Mouse (Mus musculus): ENCODE data around the gene Tcn2. TPM values are rescaled to one million over a fixed set of nuclear protein-coding genes. Genes with fewer than 3 reads are reported as not detected.
"Not testable (repeated sequence)": the region's sequence is repeated elsewhere in the genome, so short reads cannot be mapped to it uniquely, and the experiment has no call there.

Gene Tcn2
- total RNA-seq (2021) = 125 and 128 TPM in 2 replicates
- long read RNA-seq, transcript Tcn2-203 (10 exons, 1,949 nt) = minor isoform, 23 of 107 reads
- long read RNA-seq, transcript Tcn2-207 (10 exons, 2,027 nt) = major isoform, 27 of 107 reads
- long read RNA-seq, partial matches to known transcripts = 36 of 107 reads
- long read RNA-seq, other reads (novel, unspliced or antisense) = 15 of 107 reads

DNA sequence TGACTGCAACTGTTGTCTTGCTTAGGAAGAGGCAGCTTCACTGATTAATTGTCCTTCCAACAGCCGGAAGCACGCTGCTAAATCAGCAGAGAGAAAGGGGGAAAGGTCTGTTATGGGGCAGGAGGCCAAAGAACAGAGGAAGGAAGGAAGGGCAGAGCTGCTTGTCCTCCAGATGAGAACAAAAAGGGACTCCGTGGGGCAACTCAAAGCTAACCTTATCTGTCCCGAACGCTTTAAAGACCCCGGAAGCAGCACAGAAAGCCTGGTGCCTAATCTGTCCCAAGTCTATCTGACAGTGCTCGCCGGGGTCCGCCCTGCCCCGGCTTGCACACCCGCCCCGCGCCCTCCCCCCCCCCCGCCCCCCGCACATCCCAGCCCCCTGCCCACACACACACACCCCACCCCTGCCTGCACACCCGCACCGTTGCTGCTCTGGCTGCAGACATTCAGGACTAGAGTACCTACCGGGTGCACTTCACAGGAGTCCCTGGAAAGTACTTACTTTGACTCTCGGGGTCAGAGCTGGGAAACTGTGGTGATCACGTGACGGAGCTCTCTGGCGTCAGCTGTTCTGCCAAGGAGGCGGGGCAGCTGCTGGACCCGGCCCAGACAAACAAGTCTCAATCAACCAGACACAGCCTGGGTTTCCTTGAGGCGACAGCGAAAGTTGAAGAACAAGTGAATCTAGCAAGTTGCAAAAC is at the start of gene Tcn2:
TSS of gene Tcn2 (minus strand) at position 649 of the 701 bp plus-strand sequence.
- DNase-seq = peak; percentile 85

DNA sequence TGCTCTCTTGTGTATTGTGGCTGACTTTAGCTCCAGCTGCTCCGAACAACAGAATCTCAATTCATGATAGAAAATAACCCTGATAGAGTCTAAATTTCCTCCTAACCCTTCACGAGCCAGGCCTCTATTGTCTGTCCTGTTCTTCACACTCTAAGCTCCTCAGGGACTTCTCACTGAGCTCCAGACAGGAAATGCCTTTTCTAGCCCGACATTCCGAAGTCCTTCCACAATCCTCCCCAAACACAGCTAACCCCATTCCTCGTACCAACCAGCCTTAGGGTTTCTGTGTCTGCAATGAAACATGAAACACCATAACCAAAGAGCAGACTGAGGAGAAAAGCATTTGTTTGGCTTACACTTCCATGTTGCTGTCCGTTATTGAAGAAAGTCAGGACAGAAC is 49.6 kb upstream of the Tcn2 start:
- DNase-seq = no peak

DNA sequence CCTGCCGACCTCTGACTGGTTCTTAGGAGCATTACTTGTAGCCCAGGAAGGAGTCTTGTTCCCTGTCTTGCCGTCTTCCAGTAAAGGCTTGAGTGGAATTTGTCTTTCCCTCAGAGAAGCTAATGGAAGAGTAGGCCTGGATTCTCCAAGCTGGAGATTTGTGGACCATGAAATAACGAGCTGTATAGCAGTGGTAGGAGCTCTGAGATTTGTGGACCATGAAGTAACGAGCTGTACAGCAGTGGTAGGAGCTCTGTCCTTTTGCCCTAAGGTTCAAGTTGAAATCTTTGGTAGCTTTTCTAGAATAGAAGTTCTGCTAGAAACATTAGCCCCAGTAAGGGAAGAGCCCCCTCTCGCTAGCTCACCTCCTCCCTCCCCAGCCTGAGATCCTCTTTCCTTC is 46.5 kb upstream of the Tcn2 start:
- DNase-seq = no peak

DNA sequence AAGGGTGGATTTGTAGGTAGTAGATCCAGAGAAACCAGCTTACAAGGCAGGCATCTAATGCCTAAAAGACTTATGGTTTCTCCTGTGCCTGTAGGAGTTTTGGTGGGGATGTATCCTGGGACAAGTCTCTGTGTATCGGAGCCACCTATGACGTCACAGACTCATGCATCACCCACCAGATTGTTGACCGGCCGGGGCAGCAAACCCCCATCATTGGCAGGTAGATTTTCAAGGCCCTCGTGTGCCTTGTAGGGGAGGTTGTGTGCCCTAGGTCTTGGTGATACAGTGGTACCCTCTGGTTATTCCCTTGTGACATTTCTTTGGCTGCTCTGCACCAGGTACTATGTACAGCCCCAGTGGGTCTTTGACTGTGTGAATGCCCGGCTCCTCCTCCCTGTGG is 44.7 kb upstream of the Tcn2 start, which contains the start of gene 4930556J24Rik:
TSS of gene 4930556J24Rik (minus strand) at position 101 of the 400 bp plus-strand sequence.
- no peak for DNase-seq

DNA sequence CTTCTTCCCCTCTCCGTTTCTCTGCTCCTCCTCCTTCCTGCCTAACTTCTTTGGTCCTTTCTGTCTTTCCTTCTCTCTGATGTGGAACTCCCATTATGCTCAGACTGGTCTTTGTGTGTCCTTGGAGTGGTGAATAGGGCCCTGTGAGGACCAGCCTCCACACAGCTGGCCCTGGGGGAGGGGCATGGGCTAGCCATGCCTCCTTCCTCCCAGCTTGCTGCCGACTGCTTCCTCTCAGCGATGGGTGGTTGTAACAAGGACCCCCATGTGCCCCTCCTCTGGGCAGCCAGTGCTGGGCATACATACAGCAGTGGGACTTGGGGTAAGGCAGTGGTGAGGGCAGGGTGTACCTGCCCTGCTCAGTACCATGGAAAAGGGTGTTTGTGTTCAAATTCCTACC is 42.4 kb upstream of the Tcn2 start:
- no peak for DNase-seq

DNA sequence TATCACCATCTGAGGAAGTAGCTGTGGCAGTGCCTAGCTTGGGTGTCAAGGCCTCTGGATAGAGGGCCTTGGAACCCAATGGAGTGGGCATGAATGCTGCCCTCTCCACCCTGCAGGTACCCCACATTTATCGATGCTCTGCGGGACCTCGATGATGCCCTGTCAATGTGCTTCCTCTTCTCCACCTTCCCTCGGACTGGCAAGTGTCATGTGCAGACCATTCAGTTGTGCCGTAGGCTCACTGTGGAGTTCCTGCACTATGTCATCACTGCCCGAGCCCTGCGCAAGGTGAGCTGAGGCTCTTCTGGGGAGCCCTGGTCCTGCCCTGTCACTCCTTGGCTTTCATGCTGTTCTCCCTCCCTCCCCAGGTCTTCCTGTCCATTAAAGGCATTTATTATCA is 41.1 kb upstream of the Tcn2 start:
- DNase-seq = no peak

DNA sequence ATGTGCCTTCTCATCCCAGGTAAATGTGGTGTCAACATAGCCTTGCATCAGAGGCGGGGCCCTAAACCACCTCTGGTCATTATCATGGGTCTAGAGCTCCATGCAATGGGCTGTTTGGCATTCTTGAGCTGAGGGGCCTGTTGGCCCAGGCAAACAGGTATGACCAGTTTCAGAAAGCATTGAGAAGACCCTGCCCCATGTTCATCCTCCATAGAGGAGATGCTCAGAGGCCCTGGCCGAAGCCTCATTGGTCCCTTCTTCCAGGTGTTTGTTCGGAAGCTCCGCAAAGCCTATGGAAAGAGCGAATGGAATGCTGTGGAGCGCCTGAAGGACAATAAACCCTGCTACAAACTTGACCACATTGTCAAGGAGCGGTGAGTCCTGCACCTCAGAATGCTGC is 38.4 kb upstream of the Tcn2 start:
- no peak for DNase-seq

DNA sequence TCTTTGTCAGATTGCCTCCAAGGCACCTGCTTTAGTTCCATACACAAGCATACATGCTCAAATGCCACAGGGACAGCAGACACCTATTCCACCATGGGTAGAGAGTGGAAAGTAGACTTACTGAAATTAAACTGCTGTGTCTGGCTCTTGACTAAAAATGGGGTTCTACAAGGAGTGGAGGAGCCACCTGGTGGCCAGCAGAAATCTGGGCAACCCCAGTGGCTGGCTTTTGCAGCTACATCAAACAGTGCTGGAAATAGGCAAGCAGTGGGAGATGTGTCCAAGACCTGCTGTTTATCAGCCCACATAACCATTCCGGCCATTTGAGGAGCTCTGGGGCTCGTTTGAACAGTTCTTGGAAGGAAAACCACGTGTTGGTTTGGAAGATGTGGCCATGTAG is 37.9 kb upstream of the Tcn2 start:
- DNase-seq = no peak

DNA sequence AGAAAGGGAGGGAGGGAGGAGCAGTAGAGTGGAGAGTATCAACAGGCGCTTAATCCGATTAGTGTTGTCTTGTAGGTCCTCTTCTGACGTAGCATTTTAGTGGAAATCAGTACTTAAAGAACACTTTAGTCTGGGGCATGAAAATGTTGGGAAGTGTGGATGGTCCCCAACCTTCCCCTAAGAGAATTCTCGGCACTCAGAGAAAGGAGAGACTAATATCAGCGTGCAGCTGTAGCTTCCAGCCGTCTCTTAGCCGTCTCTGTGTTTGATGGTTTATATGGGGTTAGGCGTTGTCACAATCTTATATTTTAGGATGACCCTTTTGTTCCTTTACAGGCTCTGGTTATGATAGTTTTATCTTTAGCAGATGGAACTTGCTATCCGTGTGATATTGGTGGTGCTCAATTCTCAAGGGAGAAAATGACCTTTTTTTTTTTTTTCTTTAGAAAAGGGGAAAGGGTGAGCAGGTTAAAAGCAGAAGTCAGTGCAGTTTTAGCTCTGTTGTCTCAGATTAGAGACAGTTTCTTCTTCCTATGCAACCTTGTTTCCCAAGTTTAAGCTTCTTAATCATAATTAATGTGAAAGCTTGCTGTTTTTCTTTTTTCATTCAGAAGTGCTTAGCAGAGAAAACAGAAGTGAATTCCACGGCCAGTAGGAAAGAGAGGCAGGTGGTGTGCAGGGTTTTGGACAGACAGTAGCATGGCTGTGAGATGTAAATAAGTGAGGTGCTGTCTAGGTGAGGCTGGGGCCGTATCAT is 32.6 kb upstream of the Tcn2 start:
- DNase-seq = no peak

DNA sequence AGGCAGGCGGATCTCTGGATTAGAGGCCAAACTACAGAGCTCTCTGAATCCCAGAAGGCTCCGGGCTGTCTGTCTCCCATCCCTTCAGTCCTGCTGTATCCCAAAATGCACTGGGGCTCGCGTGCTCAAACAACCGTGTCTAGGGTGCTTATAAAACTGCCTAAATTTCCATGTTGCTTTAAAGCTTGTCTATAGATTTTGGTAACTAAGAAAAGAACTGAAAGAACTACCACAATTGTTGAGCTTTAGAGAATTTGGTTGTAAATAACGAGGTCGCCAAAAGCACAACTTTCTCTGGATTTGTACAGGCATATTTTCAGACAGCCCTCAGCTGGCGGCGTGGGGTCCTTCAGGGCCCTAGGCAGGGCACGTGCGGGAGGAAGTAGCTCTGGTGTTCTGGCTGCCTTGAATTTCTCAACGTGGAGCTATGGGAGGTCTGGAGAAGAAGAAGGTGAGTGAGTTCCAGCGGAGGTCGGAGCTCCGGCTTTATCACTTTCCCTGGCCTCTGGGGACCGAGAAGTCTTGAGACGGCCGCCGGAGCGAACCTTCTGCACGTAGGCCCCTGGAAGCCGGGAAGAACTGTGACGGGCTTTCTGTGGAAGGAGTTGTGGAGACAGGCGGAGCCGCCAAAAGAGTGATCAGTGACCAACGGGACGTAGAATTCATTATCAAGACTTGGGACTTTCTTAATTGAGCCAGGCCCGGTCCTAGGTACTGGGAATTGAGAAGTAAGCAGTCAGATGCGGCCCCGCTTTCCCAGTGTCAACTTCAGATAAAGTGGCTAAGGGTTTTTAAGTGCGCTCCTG is 31.9 kb upstream of the Tcn2 start, which contains the start of gene Pes1:
TSS of gene Pes1 (plus strand) at position 366 of the 806 bp plus-strand sequence.
- peak; percentile 77 for DNase-seq

DNA sequence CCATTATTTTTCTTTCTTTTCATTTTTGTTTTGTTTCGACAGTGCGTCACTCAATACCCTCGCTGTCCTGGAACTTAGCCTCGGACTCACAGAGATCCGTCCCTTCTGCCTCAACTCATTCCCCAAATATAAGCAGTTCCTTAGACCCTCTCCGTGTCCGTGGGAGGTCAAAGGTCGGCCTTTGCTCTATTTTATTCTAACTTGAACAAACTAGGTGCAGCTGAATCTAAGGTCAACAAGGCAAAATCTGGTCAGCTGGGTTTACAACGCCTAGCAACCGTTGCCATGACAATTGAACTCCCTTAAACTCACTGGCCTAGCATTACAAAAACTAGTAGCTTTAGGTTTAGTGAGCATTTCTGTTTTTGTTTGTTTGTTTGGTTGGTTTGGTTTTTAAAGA is 31.2 kb upstream of the Tcn2 start:
- DNase-seq = no peak

DNA sequence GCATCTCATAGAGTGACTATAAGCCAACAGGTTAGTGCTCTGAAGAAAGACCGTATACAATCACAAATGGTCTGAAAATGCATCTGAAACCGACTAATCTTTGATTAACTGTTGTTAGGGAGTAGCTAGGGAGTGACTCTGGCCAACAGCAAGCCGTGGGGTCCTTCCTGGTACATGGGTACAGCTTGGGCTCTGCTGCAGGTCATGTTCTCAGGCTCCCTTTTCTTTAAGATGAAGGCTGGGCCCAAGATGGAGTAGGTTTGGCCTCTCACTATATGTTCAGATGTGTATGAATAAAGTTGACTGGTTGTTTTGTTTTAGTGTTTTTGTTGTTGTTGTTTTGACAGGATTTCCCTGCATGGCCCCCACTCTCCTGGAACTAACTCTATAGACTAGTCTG is 29.8 kb upstream of the Tcn2 start:
- DNase-seq = no peak

DNA sequence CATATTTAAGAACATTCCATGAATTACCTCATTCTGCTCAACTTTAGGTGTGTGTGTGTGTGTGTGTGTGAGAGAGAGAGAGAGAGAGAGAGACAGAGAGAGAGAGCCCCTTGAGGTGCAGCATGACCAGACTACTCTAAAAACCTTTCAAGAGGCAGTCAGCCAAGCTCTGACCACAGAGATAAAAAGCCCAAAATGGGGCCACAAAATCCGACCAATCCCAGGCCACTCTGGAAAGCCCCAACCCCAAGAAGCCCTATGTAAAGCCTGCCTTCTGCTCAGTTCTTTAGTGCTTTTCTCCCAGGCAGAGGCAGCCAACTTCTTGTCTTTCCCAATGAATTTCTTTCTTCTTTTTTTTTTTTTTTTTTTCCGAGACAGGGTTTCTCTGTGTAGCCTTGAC is 28.9 kb upstream of the Tcn2 start:
- no peak for DNase-seq

DNA sequence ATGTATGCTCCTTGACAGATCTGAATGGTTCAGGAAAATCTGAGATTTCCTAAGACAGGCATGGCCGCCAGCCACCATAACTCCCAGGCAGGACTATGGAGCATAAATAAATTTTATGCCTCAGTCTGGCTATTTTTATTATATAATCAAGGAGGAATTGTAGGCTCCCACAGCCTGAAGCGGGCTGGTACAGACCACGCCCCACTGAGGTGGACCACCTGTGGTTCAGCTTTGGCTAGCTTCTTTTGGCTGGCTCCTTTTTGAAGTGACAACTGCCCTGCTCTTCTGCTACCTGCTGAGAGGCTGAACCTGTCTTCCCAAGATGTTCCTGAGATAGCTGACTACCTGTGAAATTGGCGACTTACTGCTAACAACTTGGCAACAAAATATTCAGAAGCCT is 23.4 kb upstream of the Tcn2 start:
- not testable (repeated sequence) for DNase-seq

DNA sequence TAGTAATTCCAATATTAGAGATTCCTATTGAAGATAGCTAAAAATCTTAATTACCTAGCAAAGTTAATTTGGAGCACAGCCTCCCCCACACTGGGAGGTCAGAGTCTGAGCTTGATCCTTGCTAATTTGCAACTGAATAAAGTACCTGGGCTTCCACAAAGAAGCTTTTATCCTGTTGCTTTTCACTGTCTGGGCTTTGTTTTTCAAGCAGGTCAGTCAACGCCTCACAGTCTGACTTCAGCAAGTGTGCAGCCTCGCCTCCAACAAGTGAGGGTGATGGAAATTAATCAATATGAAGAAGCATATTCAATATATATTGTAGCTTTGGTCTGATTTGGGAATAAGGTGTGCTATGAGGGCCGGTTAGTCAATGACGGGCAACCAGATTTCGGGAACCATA is 22.9 kb upstream of the Tcn2 start:
- not testable (repeated sequence) for DNase-seq

DNA sequence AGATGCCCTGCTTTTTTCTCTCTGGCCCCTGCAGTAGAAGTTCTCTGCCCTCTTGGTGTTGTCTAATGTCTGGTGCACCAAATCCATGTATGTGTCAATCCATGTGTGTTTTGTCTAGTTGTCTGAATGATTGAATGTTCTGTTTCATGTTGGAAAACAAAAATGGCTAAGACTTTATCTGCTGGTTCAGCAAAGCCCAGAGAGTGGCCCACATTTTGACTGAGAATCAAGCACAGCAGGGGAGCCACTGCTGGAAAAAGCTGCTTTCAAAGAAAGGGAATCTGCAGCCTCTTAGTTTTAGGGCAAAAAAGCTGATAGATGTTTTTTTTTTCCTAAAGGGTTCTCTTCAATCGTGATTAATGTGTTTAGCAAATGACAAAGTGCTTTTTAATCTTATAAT is 14.4 kb upstream of the Tcn2 start:
- no peak for DNase-seq

DNA sequence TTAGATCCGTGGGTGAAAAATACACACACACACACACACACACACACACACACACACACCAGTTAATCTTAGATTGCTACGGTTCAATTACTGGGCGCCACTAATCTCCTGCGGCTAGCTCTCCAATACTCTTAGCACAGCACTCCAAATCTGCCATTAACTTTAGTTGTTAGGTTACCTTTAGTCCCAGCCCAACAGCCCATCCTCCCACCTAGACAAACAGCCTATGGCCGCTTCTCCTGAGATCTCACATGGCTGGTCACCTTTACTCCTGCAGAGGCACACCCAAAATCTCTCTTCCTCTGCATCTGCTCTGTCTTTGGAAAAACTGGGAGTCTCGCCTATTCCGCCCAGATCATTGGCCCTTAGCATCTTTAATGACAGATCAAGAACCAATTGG is 9.4 kb upstream of the Tcn2 start:
- DNase-seq = no peak

DNA sequence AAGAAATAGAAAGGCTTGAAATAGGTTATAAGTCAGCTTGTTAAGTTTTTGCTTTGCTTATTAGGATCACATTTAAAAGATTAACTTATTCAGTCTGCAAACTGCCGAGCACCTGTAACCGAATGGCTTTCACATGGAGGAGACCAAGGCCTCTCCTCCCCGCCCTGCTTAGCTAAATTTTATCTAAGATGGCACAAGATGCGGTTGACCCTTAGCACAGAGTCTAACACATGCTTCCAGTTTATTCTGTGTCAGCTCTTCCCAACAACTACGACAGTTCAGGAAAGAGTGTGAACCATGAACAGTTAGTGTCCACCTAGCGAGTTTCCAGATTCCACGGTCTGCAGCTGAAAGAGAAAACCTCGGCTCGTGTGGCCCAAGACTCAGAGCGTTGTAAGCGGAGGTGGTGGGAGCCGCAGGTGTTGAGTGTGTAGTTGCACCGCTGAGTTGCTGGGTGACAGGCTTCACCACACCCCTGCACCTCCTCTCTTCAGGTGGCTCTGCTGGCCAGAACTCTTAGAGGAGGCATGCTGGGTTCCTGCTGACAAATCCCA is 5.4 kb upstream of the Tcn2 start:
- no peak for DNase-seq

DNA sequence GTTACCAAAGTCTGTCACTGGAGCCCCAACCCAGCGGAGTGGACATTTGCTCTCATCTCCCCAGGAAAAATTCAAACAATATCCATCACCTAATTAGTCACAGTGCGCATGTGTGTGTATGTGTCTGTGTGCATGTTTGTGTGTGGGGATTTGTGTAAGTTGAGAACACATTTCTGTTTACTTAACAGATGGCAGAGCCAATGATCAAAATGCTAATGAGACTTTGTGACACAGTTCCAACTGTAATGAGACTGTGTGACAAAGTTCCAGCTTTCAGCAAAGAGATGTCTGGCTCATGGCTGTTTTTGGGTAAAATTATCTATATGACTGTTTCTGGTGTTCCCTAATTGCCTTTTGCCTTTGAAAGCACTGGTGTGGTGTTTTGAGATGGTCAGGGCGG is 4.4 kb upstream of the Tcn2 start:
- DNase-seq = no peak

DNA sequence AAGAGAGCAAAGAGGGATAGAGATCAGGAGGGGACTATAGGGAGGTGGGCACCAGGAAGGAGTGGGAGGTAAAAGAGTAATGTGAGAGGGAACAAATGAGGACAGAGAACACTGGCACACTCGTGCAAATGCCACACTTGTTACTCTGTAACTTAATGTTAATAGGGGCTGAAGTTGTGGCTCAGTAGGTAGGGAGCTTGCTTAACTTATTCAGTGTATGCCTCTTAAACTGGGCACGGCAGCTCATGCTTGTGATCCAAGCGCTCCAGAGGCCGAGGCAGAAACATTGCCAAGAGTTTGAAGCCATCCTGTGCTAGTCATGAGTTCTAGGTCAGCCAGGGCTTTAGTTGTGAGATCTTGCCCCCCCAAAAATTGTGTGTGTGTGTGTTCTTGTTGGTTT is 3.2 kb upstream of the Tcn2 start:
- DNase-seq = no peak

DNA sequence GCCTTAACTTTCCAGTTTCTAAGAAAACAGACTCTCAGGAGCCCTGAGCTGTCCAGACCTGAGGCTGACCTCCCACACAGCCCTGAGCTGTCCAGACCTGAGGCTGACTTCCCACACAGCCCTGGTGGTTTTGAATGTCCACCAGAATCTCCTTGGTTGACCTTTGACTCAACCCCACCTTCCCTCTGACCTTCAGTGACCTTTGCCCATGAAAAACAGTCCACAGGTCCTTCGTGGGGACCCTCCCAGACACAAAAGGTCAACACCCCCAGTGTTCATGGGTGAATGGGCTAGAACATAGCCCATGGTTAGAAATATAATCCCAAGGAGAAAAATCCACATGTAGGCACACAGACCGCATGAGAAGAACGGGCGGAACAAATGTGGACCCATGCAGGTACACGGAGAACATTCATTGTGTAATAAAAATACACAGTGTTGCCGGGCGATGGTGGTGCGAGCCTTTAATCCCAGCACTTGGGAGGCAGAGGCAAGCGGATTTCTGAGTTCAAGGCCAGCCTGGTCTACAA is 1.9 kb upstream of the Tcn2 start:
- no peak for DNase-seq

DNA sequence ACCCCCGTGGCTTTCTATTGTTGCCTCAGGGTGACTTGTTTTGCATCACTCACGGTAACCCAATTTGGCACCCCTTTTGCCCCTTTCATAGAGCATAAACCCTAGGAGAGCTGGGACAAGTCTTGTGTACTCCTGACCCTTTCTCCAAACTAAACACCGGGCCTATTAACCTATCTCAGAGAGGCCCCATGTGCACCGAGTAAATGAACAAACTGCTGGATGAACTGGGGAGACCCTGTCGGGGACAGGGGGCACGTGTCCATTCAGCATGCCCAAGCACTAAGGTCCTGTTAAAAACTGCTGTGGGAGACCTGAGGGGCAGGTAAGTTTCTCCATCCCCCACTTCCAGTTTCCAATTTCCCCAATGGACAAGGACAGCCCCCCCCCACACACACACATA is 1.0 kb downstream of the Tcn2 start:
- DNase-seq = no peak

All from adrenal gland, postnatal 25 days (tissue).